Mouse (Mus musculus) A20 (cell line): Measurements from ENCODE around the gene Gm13043.
"Not testable (repeated sequence)": the region's sequence is repeated elsewhere in the genome, so short reads cannot be mapped to it uniquely, and the experiment has no call there.

Experiments used
- DNase-seq: peaks from one replicate; pipeline ENCODE4 v3.0.0-alpha.2; 2011; ENCODE audit warnings: low read depth, low spot score

Gene Gm13043

DNA sequence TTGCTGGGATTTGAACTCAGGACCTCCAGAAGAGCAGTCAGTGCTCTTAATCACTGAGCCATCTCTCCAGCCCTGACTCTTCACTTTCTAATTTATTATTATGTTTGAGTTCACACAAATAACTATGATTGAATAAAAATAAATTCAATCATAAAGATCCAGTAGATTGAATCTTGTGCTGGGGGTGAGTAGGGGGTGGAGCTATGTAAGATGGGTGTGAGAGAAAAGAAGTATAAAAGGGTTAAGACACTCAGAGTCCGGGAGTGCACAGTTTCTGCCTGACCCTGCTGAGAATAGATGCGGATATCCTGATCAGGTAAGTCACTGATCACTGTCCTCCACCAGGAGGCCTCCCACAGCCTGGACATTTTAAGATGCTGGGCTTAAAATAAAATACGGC, at the start of gene Gm13043:
Gene Gm13043 (plus strand): TSS at position 301 of the 400 bp plus-strand sequence.
- DNase-seq, result no peak

- DNase-seq, result not testable (repeated sequence)
These were observed 24.5 kb downstream of the Gm13043 start, which contains the start of gene Gm13040 for GRCm38 (mm10) chr4:143535654-143536053. Gene Gm13040 (plus strand): TSS chr4:143535954.

DNA sequence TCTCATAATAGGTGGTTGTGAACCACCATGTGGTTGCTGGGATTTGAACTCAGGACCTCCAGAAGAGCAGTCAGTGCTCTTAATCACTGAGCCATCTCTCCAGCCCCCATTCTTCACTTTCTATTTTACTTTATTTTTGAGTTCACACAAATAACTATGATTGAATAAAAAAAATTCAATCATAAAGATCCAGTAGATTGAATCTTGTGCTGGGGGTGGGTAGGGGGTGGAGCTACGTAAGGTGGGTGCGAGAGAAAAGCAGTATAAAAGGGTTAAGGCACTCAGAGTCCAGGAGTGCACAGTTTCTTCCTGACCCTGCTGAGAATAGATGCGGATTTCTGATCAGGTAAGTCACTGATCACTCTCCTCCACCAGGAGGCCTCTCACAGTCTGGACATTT, 40.3 kb downstream of the Gm13043 start, which contains the start of the genes BC080695 and Gm13057:
Gene BC080695 (plus strand): TSS at position 301 of the 400 bp plus-strand sequence.
Gene Gm13057 (plus strand): TSS at position 310 of the 400 bp plus-strand sequence.
- not testable (repeated sequence) for DNase-seq
